Mouse (Mus musculus): Measurements from ENCODE around the gene Atp5e. TPM values are rescaled to one million over a fixed set of nuclear protein-coding genes. Genes with fewer than 3 reads are reported as not detected.

Gene Atp5e
- polyA plus RNA-seq, 1 experiment from 2014 or later, result 1,053 TPM

DNA sequence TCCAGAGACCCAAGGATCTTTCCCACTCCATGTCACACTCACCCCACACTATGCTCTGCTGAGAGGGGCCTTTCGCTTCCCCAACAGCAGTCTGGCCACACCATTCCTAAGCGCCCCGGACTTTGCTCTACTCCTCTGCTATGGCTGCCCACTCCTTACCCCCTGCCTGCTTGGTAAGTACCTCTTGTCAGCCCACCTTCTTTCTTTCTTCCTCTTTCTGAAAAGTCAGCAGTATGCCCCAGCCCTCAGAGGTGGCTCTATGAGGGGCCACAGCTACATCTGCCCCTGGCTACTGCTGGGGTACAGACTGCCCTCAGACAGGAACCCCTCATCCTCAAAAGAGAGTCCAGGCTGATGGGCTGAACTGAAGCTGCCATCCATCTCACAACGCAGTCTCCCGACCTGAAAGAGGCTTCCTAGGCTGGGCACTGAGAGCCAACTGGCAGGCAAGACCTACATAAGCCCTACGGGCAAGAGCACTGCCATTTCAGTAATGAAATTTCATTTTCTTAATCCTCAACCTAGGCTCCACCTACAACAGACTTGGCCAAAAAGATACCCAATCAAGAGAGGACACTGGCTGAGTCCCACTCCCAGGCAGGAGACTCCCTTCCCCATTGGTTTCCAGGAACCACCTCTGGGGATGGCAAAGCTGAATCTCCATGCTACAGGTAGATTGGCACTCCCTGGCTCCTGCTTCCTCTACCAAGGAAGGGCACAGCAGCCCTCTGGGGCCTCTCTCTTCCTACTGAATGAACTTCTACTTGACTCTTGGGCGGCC lies 26.8 kb downstream of the Atp5e start:
- Histone ChIP-seq H3K9ac (ENCODE audit: low read depth, low read length) (no peak overlapping the region), H3K27me3 (ENCODE audit: control insufficient read depth, insufficient read depth, low read length) (no peaks in the 10 kb centered on the region), H3K27ac (ENCODE audit: low read depth, low read length) (no peak overlapping the region), H3K36me3 (ENCODE audit: control insufficient read depth, insufficient read depth, low read length) (no peaks in the 10 kb centered on the region; the same call in 1 of the 2 replicates), H3K4me1 (ENCODE audit: control insufficient read depth, insufficient read depth, low read length) (peaks cover 13% of the 10 kb centered on the region; the same call in 1 of the 2 replicates), H3K4me3 (ENCODE audit: low read depth, low read length) (no peak overlapping the region), H3K4me2 (no peak overlapping the region), H3K9me3 (replicated peaks; ENCODE audit: control insufficient read depth, low read length) (no peaks in the 10 kb centered on the region)
- ATAC-seq (replicated peaks; ENCODE audit: insufficient number of reproducible peaks, low FRiP score, low TSS enrichment), result no peak
- WGBS (ENCODE audit: insufficient replicate concordance), result 91% methylated on average over 7 of the region's 7 CpGs

DNA sequence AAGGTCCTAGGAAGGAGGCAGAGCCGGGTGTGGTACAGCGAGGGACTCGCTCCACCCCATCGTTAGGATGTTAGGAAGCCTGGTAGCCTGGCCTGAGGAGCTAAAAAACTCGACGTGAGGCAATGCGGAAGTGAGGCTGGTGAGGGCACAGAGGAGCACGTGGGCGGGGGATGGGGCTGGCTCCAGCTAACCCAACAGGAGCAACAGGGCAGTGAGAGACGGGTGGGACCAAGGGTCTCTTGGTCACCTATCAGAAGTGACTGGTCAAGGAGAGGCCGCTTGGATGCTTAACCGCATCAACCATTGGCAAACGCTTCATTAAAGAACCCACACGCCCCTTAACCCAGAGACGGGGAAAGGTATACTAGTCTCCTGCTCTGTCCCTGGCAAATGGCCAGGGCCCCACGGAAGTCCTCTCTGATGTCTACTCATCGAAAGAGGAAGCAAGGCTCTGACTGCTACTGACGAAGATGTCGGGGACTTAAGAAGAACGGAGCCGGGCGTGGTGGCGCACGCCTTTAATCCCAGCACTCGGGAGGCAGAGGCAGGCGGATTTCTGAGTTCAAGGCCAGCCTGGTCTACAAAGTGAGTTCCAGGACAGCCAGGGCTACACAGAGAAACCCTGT lies 27.7 kb downstream of the Atp5e start:
- no peaks in the 10 kb centered on the region for H3K27me3 ChIP-seq (ENCODE audit: control insufficient read depth, insufficient read depth, low read length)
- ATAC-seq (replicated peaks; ENCODE audit: insufficient number of reproducible peaks, low FRiP score, low TSS enrichment), result no peak
- H3K9ac ChIP-seq (ENCODE audit: low read depth, low read length), result no peak overlapping the region
- peaks cover 13% of the 10 kb centered on the region; the same call in 1 of the 2 replicates for H3K4me1 ChIP-seq (ENCODE audit: control insufficient read depth, insufficient read depth, low read length)
- no peak overlapping the region for H3K27ac ChIP-seq (ENCODE audit: low read depth, low read length)
- WGBS (ENCODE audit: insufficient replicate concordance), result 90% methylated on average over 26 of the region's 26 CpGs
- H3K36me3 ChIP-seq (ENCODE audit: control insufficient read depth, insufficient read depth, low read length), result no peaks in the 10 kb centered on the region; the same call in 1 of the 2 replicates
- no peak overlapping the region for H3K4me2 ChIP-seq
- no peak overlapping the region for H3K4me3 ChIP-seq (ENCODE audit: low read depth, low read length)
- no peaks in the 10 kb centered on the region for H3K9me3 ChIP-seq (replicated peaks; ENCODE audit: control insufficient read depth, low read length)

GRCm38 (mm10) chr2:174434943-174435342 lies 29.0 kb downstream of the Atp5e start:
- 93% methylated on average over 9 of the region's 9 CpGs for WGBS (ENCODE audit: insufficient replicate concordance)
- Histone ChIP-seq H3K9ac (ENCODE audit: low read depth, low read length) (no peak overlapping the region), H3K4me2 (no peak overlapping the region), H3K9me3 (replicated peaks; ENCODE audit: control insufficient read depth, low read length) (no peaks in the 10 kb centered on the region), H3K27me3 (ENCODE audit: control insufficient read depth, insufficient read depth, low read length) (no peaks in the 10 kb centered on the region), H3K4me3 (ENCODE audit: low read depth, low read length) (no peak overlapping the region), H3K27ac (ENCODE audit: low read depth, low read length) (no peak overlapping the region), H3K4me1 (ENCODE audit: control insufficient read depth, insufficient read depth, low read length) (peaks cover 13% of the 10 kb centered on the region; the same call in 1 of the 2 replicates), H3K36me3 (ENCODE audit: control insufficient read depth, insufficient read depth, low read length) (no peaks in the 10 kb centered on the region; the same call in 1 of the 2 replicates)
- no peak for ATAC-seq (replicated peaks; ENCODE audit: insufficient number of reproducible peaks, low FRiP score, low TSS enrichment)

DNA sequence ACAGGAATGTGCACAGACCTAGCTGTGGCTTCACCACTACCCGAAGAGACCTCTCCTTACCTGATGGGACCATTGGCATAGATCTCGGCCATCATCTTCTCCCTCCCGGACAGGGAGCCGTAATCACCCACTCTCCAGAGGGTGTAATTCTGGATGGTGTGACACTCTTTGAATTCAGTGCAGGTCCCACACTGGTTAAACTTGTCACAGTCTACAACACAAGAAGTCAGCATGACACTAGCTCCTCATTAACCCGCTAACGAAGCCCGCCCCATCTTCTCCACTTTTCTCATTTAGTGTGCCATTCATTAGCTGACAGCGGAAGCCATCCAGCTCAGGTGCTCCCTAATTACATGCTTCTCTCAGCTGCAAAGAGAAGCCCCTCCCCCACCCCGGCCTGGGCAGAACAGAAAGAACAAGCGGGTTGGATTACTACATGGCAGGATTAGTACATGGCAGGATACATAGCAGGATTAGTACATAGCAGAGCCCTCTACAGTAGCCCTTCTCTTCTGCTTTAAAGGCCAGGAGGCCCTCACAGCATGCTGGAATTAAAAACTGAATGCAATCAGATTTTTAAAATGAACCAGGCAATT lies 34.8 kb downstream of the Atp5e start:
- Histone ChIP-seq H3K4me3 (ENCODE audit: low read depth, low read length) (no peak overlapping the region), H3K27me3 (ENCODE audit: control insufficient read depth, insufficient read depth, low read length) (no peaks in the 10 kb centered on the region), H3K9me3 (replicated peaks; ENCODE audit: control insufficient read depth, low read length) (no peaks in the 10 kb centered on the region), H3K9ac (ENCODE audit: low read depth, low read length) (no peak overlapping the region), H3K4me1 (ENCODE audit: control insufficient read depth, insufficient read depth, low read length) (no peaks in the 10 kb centered on the region), H3K4me2 (no peak overlapping the region), H3K27ac (ENCODE audit: low read depth, low read length) (no peak overlapping the region), H3K36me3 (ENCODE audit: control insufficient read depth, insufficient read depth, low read length) (peaks cover 19% of the 10 kb centered on the region)
- ATAC-seq (replicated peaks; ENCODE audit: insufficient number of reproducible peaks, low FRiP score, low TSS enrichment), result no peak
- 85% methylated on average over 10 of the region's 10 CpGs for WGBS (ENCODE audit: insufficient replicate concordance)

GRCm38 (mm10) chr2:174428076-174428835 lies 35.6 kb downstream of the Atp5e start:
- H3K4me2 ChIP-seq, result no peak overlapping the region
- no peaks in the 10 kb centered on the region for H3K9me3 ChIP-seq (replicated peaks; ENCODE audit: control insufficient read depth, low read length)
- H3K27ac ChIP-seq (ENCODE audit: low read depth, low read length), result no peak overlapping the region
- peaks cover 20% of the 10 kb centered on the region for H3K36me3 ChIP-seq (ENCODE audit: control insufficient read depth, insufficient read depth, low read length)
- H3K4me3 ChIP-seq (ENCODE audit: low read depth, low read length), result no peak overlapping the region
- no peak overlapping the region for H3K9ac ChIP-seq (ENCODE audit: low read depth, low read length)
- WGBS (ENCODE audit: insufficient replicate concordance), result 84% methylated on average over 18 of the region's 18 CpGs
- no peaks in the 10 kb centered on the region for H3K27me3 ChIP-seq (ENCODE audit: control insufficient read depth, insufficient read depth, low read length)
- no peak for ATAC-seq (replicated peaks; ENCODE audit: insufficient number of reproducible peaks, low FRiP score, low TSS enrichment)
- no peaks in the 10 kb centered on the region for H3K4me1 ChIP-seq (ENCODE audit: control insufficient read depth, insufficient read depth, low read length)

DNA sequence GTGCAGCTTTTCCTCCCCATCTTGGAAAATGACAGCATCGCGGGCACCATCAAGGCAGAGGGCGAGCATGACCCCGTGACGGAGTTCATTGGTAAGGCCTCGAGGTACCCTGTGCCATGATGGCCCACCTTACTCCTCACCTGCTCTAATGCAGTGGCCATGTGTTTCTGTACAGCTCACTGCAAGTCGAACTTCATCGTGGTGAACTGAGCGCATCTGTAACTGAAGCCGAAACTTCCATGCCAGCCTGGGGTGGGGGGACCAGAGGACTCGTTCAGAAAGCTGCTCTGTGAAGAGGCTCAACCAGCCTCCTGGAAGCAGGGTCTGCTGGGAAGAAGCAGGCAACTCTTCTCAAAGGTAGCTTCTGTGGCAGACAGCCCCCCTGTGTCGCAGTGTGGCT lies 37.0 kb downstream of the Atp5e start:
- peaks cover 26% of the 10 kb centered on the region for H3K36me3 ChIP-seq (ENCODE audit: control insufficient read depth, insufficient read depth, low read length)
- ATAC-seq (replicated peaks; ENCODE audit: insufficient number of reproducible peaks, low FRiP score, low TSS enrichment), result no peak
- H3K4me3 ChIP-seq (ENCODE audit: low read depth, low read length), result no peak overlapping the region
- H3K4me2 ChIP-seq, result no peak overlapping the region
- no peak overlapping the region for H3K27ac ChIP-seq (ENCODE audit: low read depth, low read length)
- no peaks in the 10 kb centered on the region for H3K9me3 ChIP-seq (replicated peaks; ENCODE audit: control insufficient read depth, low read length)
- 93% methylated on average over 12 of the region's 12 CpGs for WGBS (ENCODE audit: insufficient replicate concordance)
- no peaks in the 10 kb centered on the region for H3K27me3 ChIP-seq (ENCODE audit: control insufficient read depth, insufficient read depth, low read length)
- no peak overlapping the region for H3K9ac ChIP-seq (ENCODE audit: low read depth, low read length)
- no peaks in the 10 kb centered on the region for H3K4me1 ChIP-seq (ENCODE audit: control insufficient read depth, insufficient read depth, low read length)

GRCm38 (mm10) chr2:174424301-174425085 lies 39.4 kb downstream of the Atp5e start:
- Histone ChIP-seq H3K27me3 (ENCODE audit: control insufficient read depth, insufficient read depth, low read length) (no peaks in the 10 kb centered on the region), H3K9me3 (replicated peaks; ENCODE audit: control insufficient read depth, low read length) (no peaks in the 10 kb centered on the region), H3K4me1 (ENCODE audit: control insufficient read depth, insufficient read depth, low read length) (no peaks in the 10 kb centered on the region), H3K4me3 (ENCODE audit: low read depth, low read length) (no peak overlapping the region), H3K4me2 (no peak overlapping the region), H3K36me3 (ENCODE audit: control insufficient read depth, insufficient read depth, low read length) (peaks cover 30% of the 10 kb centered on the region), H3K9ac (ENCODE audit: low read depth, low read length) (no peak overlapping the region), H3K27ac (ENCODE audit: low read depth, low read length) (no peak overlapping the region)
- ATAC-seq (replicated peaks; ENCODE audit: insufficient number of reproducible peaks, low FRiP score, low TSS enrichment), result no peak
- WGBS (ENCODE audit: insufficient replicate concordance), result 92% methylated on average over 11 of the region's 11 CpGs

GRCm38 (mm10) chr2:174421107-174421506 lies 42.8 kb downstream of the Atp5e start:
- Histone ChIP-seq H3K27ac (ENCODE audit: low read depth, low read length) (no peak overlapping the region), H3K4me2 (no peak overlapping the region), H3K36me3 (ENCODE audit: control insufficient read depth, insufficient read depth, low read length) (peaks cover 16% of the 10 kb centered on the region; the same call in 1 of the 2 replicates), H3K4me3 (ENCODE audit: low read depth, low read length) (no peak overlapping the region), H3K9me3 (replicated peaks; ENCODE audit: control insufficient read depth, low read length) (no peaks in the 10 kb centered on the region), H3K9ac (ENCODE audit: low read depth, low read length) (no peak overlapping the region), H3K4me1 (ENCODE audit: control insufficient read depth, insufficient read depth, low read length) (peaks cover 5% of the 10 kb centered on the region), H3K27me3 (ENCODE audit: control insufficient read depth, insufficient read depth, low read length) (no peaks in the 10 kb centered on the region)
- 91% methylated on average over 6 of the region's 6 CpGs for WGBS (ENCODE audit: insufficient replicate concordance)
- no peak for ATAC-seq (replicated peaks; ENCODE audit: insufficient number of reproducible peaks, low FRiP score, low TSS enrichment)

Measured in heart, embryonic 11.5 days (tissue).